Mouse (Mus musculus) spleen, postnatal 14 days (tissue): ENCODE results near the gene Ykt6.
A peak's percentile ranks its signal among the peaks of the same experiment; 100 is the strongest.

Source experiments
- DNase-seq, 2 experiments: peaks; one replicate each; pipeline ENCODE4 v3.0.0; 2021 to 2022; ENCODE audit warnings: low spot score in 2 of 2

Gene Ykt6

GRCm38 (mm10) chr11:5948546-5949250 is 6.8 kb upstream of the Ykt6 start:
- no peak for DNase-seq

GRCm38 (mm10) chr11:5949586-5950352 is 5.7 kb upstream of the Ykt6 start, which contains the start of gene Gck:
TSS of gene Gck (minus strand) at chr11:5950081.
- DNase-seq, result no peak

- DNase-seq, result no peak
Observed at GRCm38 (mm10) chr11:5952501-5952900, 3.0 kb upstream of the Ykt6 start.

- no peak for DNase-seq
Observed at GRCm38 (mm10) chr11:5953130-5953765, 2.2 kb upstream of the Ykt6 start.

- DNase-seq, result no peak
Observed at GRCm38 (mm10) chr11:5954435-5954834, 1.1 kb upstream of the Ykt6 start.

- peak in 1 of 2 experiments; percentile 37 for DNase-seq
Observed at GRCm38 (mm10) chr11:5954965-5955504, 458 bp upstream of the Ykt6 start.

- DNase-seq, result no peak
Observed at GRCm38 (mm10) chr11:5960051-5960450, 4.6 kb downstream of the Ykt6 start.

- no peak for DNase-seq
Observed at GRCm38 (mm10) chr11:5965865-5966264, 10.4 kb downstream of the Ykt6 start.

GRCm38 (mm10) chr11:5966751-5967150 is 11.3 kb downstream of the Ykt6 start:
- no peak for DNase-seq

GRCm38 (mm10) chr11:5968223-5968622 is 12.7 kb downstream of the Ykt6 start:
- no peak for DNase-seq

GRCm38 (mm10) chr11:5971202-5971601 is 15.7 kb downstream of the Ykt6 start:
- DNase-seq, result no peak

GRCm38 (mm10) chr11:5973151-5973550 is 17.7 kb downstream of the Ykt6 start:
- no peak for DNase-seq

- no peak for DNase-seq
Observed at GRCm38 (mm10) chr11:5974053-5974452, 18.6 kb downstream of the Ykt6 start.

- DNase-seq, result no peak
Observed at GRCm38 (mm10) chr11:5975068-5975467, 19.6 kb downstream of the Ykt6 start.

GRCm38 (mm10) chr11:5976106-5976505 is 20.6 kb downstream of the Ykt6 start:
- DNase-seq, result no peak

- DNase-seq, result no peak
Observed at GRCm38 (mm10) chr11:5979088-5979487, 23.6 kb downstream of the Ykt6 start.

- no peak for DNase-seq
Observed at GRCm38 (mm10) chr11:5980108-5980507, 24.6 kb downstream of the Ykt6 start.

- DNase-seq, result no peak
Observed at GRCm38 (mm10) chr11:5980561-5980960, 25.1 kb downstream of the Ykt6 start.

- no peak for DNase-seq
Observed at GRCm38 (mm10) chr11:5981323-5981722, 25.8 kb downstream of the Ykt6 start.

- no peak for DNase-seq
Observed at GRCm38 (mm10) chr11:5983629-5984028, 28.1 kb downstream of the Ykt6 start.

GRCm38 (mm10) chr11:5988126-5988525 is 32.6 kb downstream of the Ykt6 start:
- DNase-seq, result no peak

GRCm38 (mm10) chr11:5989954-5990593 is 34.6 kb downstream of the Ykt6 start:
- DNase-seq, result no peak
